Mouse (Mus musculus): ENCODE results near the gene Rhag. TPM values are rescaled to one million over a fixed set of nuclear protein-coding genes. Genes with fewer than 3 reads are reported as not detected.

The Rhag gene
- 0.13 and 0.41 TPM in 2 replicates for polyA plus RNA-seq (2014; fragmentation: Nextera tagmentation; extraction: Ambion mirVana)

- WGBS, result 57% methylated on average over 1 of the region's 1 CpGs
- no peak for ATAC-seq (ENCODE audit: low FRiP score)
These were observed at the start of gene Rhag for GRCm38 (mm10) chr17:40810934-40811333. Rhag (plus strand) TSS chr17:40811126.

GRCm38 (mm10) chr17:40763662-40764061, 47.3 kb upstream of the Rhag start:
- H3K27me3 ChIP-seq (ENCODE audit: control insufficient read depth, insufficient read depth, low read length), result no peaks in the 10 kb centered on the region
- H3K9ac ChIP-seq, result no peak overlapping the region
- H3K9me3 ChIP-seq (ENCODE audit: control insufficient read depth, low read length), result no peaks in the 10 kb centered on the region
- H3K4me1 ChIP-seq (replicated peaks; ENCODE audit: control insufficient read depth, insufficient read depth, low read length), result no peaks in the 10 kb centered on the region
- H3K27ac ChIP-seq, result no peak overlapping the region
- 87% methylated on average over 4 of the region's 4 CpGs for WGBS
- H3K36me3 ChIP-seq (replicated peaks; ENCODE audit: control insufficient read depth, insufficient read depth), result no peaks in the 10 kb centered on the region
- no peak overlapping the region for H3K4me3 ChIP-seq (replicated peaks; ENCODE audit: low read length)
- H3K4me2 ChIP-seq (replicated peaks), result no peak overlapping the region
- DNase-seq (ENCODE audit: low spot score) (no peak), ATAC-seq (ENCODE audit: low FRiP score) (no peak)

More at GRCm38 (mm10) chr17:40810934-40811333, at the start of gene Rhag:
- Histone ChIP-seq H3K4me3 (replicated peaks; ENCODE audit: low read length) (no peak within 1 kb of the TSS), H3K4me2 (replicated peaks) (no peak within 1 kb of the TSS), H3K27me3 (ENCODE audit: control insufficient read depth, insufficient read depth, low read length) (no peaks in the 10 kb centered on the region), H3K9me3 (ENCODE audit: control insufficient read depth, low read length) (no peaks in the 10 kb centered on the region), H3K4me1 (replicated peaks; ENCODE audit: control insufficient read depth, insufficient read depth, low read length) (no peaks in the 10 kb centered on the region), H3K36me3 (replicated peaks; ENCODE audit: control insufficient read depth, insufficient read depth) (no peaks in the 10 kb centered on the region), H3K9ac (no peak within 1 kb of the TSS), H3K27ac (no peak within 1 kb of the TSS)
- DNase-seq (ENCODE audit: low spot score), result no peak

- Histone ChIP-seq H3K4me1 (replicated peaks; ENCODE audit: control insufficient read depth, insufficient read depth, low read length) (no peaks in the 10 kb centered on the region), H3K36me3 (replicated peaks; ENCODE audit: control insufficient read depth, insufficient read depth) (no peaks in the 10 kb centered on the region), H3K9ac (no peak overlapping the region), H3K27me3 (ENCODE audit: control insufficient read depth, insufficient read depth, low read length) (no peaks in the 10 kb centered on the region), H3K9me3 (ENCODE audit: control insufficient read depth, low read length) (no peaks in the 10 kb centered on the region), H3K4me2 (replicated peaks) (no peak overlapping the region), H3K27ac (no peak overlapping the region), H3K4me3 (replicated peaks; ENCODE audit: low read length) (no peak overlapping the region)
- 90% methylated on average over 1 of the region's 1 CpGs for WGBS
- ATAC-seq (ENCODE audit: low FRiP score) (no peak), DNase-seq (ENCODE audit: low spot score) (no peak)
These were observed 43.8 kb upstream of the Rhag start for GRCm38 (mm10) chr17:40767120-40767519.

GRCm38 (mm10) chr17:40789877-40790276, 21.0 kb upstream of the Rhag start:
- Histone ChIP-seq H3K4me2 (replicated peaks) (no peak overlapping the region), H3K4me3 (replicated peaks; ENCODE audit: low read length) (no peak overlapping the region), H3K9me3 (ENCODE audit: control insufficient read depth, low read length) (no peaks in the 10 kb centered on the region), H3K36me3 (replicated peaks; ENCODE audit: control insufficient read depth, insufficient read depth) (no peaks in the 10 kb centered on the region), H3K27me3 (ENCODE audit: control insufficient read depth, insufficient read depth, low read length) (no peaks in the 10 kb centered on the region), H3K9ac (no peak overlapping the region), H3K4me1 (replicated peaks; ENCODE audit: control insufficient read depth, insufficient read depth, low read length) (no peaks in the 10 kb centered on the region), H3K27ac (no peak overlapping the region)
- DNase-seq (ENCODE audit: low spot score) (no peak), ATAC-seq (ENCODE audit: low FRiP score) (no peak)

GRCm38 (mm10) chr17:40793921-40794854, 16.7 kb upstream of the Rhag start:
- no peak for DNase-seq (ENCODE audit: low spot score)
- Histone ChIP-seq H3K27me3 (ENCODE audit: control insufficient read depth, insufficient read depth, low read length) (no peaks in the 10 kb centered on the region), H3K9ac (no peak overlapping the region), H3K4me1 (replicated peaks; ENCODE audit: control insufficient read depth, insufficient read depth, low read length) (no peaks in the 10 kb centered on the region), H3K36me3 (replicated peaks; ENCODE audit: control insufficient read depth, insufficient read depth) (no peaks in the 10 kb centered on the region), H3K4me2 (replicated peaks) (no peak overlapping the region), H3K4me3 (replicated peaks; ENCODE audit: low read length) (no peak overlapping the region), H3K9me3 (ENCODE audit: control insufficient read depth, low read length) (no peaks in the 10 kb centered on the region), H3K27ac (no peak overlapping the region)
- ATAC-seq (ENCODE audit: low FRiP score), result no peak
- WGBS, result 60% methylated on average over 20 of the region's 20 CpGs

- Histone ChIP-seq H3K4me1 (replicated peaks; ENCODE audit: control insufficient read depth, insufficient read depth, low read length) (no peaks in the 10 kb centered on the region), H3K27ac (no peak overlapping the region), H3K27me3 (ENCODE audit: control insufficient read depth, insufficient read depth, low read length) (no peaks in the 10 kb centered on the region), H3K4me2 (replicated peaks) (no peak overlapping the region), H3K36me3 (replicated peaks; ENCODE audit: control insufficient read depth, insufficient read depth) (no peaks in the 10 kb centered on the region), H3K4me3 (replicated peaks; ENCODE audit: low read length) (no peak overlapping the region), H3K9me3 (ENCODE audit: control insufficient read depth, low read length) (no peaks in the 10 kb centered on the region), H3K9ac (no peak overlapping the region)
- WGBS, result 93% methylated on average over 3 of the region's 3 CpGs
- ATAC-seq (ENCODE audit: low FRiP score), result no peak
- DNase-seq (ENCODE audit: low spot score), result no peak
These were observed 8.1 kb upstream of the Rhag start for GRCm38 (mm10) chr17:40802707-40803340.

- Histone ChIP-seq H3K36me3 (replicated peaks; ENCODE audit: control insufficient read depth, insufficient read depth) (no peaks in the 10 kb centered on the region), H3K4me1 (replicated peaks; ENCODE audit: control insufficient read depth, insufficient read depth, low read length) (no peaks in the 10 kb centered on the region), H3K27ac (no peak overlapping the region), H3K27me3 (ENCODE audit: control insufficient read depth, insufficient read depth, low read length) (no peaks in the 10 kb centered on the region), H3K9me3 (ENCODE audit: control insufficient read depth, low read length) (no peaks in the 10 kb centered on the region), H3K4me2 (replicated peaks) (no peak overlapping the region), H3K4me3 (replicated peaks; ENCODE audit: low read length) (no peak overlapping the region), H3K9ac (no peak overlapping the region)
- 93% methylated on average over 3 of the region's 3 CpGs for WGBS
- DNase-seq (ENCODE audit: low spot score) (no peak), ATAC-seq (ENCODE audit: low FRiP score) (no peak)
These were observed 4.4 kb upstream of the Rhag start for GRCm38 (mm10) chr17:40806550-40806949.

- Histone ChIP-seq H3K27ac (no peak within 1 kb of the TSS), H3K4me1 (replicated peaks; ENCODE audit: control insufficient read depth, insufficient read depth, low read length) (no peaks in the 10 kb centered on the region), H3K4me2 (replicated peaks) (no peak within 1 kb of the TSS), H3K9ac (no peak within 1 kb of the TSS), H3K9me3 (ENCODE audit: control insufficient read depth, low read length) (no peaks in the 10 kb centered on the region), H3K36me3 (replicated peaks; ENCODE audit: control insufficient read depth, insufficient read depth) (no peaks in the 10 kb centered on the region), H3K4me3 (replicated peaks; ENCODE audit: low read length) (no peak within 1 kb of the TSS), H3K27me3 (ENCODE audit: control insufficient read depth, insufficient read depth, low read length) (no peaks in the 10 kb centered on the region)
- WGBS, result 88% methylated on average over 2 of the region's 2 CpGs
- no peak for ATAC-seq (ENCODE audit: low FRiP score)
- DNase-seq (ENCODE audit: low spot score), result no peak
These were observed 3.9 kb upstream of the Rhag start, which contains the start of gene Crisp2 for GRCm38 (mm10) chr17:40806953-40807572. Crisp2 (minus strand) TSS chr17:40807003.

GRCm38 (mm10) chr17:40808071-40808470, 2.9 kb upstream of the Rhag start:
- ATAC-seq (ENCODE audit: low FRiP score), result no peak
- no peaks in the 10 kb centered on the region for H3K4me1 ChIP-seq (replicated peaks; ENCODE audit: control insufficient read depth, insufficient read depth, low read length)
- no peak overlapping the region for H3K4me3 ChIP-seq (replicated peaks; ENCODE audit: low read length)

More at GRCm38 (mm10) chr17:40808071-40808470, 2.9 kb upstream of the Rhag start:
- DNase-seq (ENCODE audit: low spot score), result no peak
- Histone ChIP-seq H3K27ac (no peak overlapping the region), H3K27me3 (ENCODE audit: control insufficient read depth, insufficient read depth, low read length) (no peaks in the 10 kb centered on the region), H3K4me2 (replicated peaks) (no peak overlapping the region), H3K36me3 (replicated peaks; ENCODE audit: control insufficient read depth, insufficient read depth) (no peaks in the 10 kb centered on the region), H3K9ac (no peak overlapping the region), H3K9me3 (ENCODE audit: control insufficient read depth, low read length) (no peaks in the 10 kb centered on the region)
